Mouse (Mus musculus) cerebral cortex, adult 2 months (tissue): Measurements from ENCODE around the gene Fhl2.

Source experiments
- WGBS: fragments of 180-500 bp; shearing (Covaris S2); methylation state at CpG from one replicate; pipeline ENCODE4 v1.1.7; 2018; 5-methylcytosine and 5-hydroxymethylcytosine counted together

The Fhl2 gene

DNA sequence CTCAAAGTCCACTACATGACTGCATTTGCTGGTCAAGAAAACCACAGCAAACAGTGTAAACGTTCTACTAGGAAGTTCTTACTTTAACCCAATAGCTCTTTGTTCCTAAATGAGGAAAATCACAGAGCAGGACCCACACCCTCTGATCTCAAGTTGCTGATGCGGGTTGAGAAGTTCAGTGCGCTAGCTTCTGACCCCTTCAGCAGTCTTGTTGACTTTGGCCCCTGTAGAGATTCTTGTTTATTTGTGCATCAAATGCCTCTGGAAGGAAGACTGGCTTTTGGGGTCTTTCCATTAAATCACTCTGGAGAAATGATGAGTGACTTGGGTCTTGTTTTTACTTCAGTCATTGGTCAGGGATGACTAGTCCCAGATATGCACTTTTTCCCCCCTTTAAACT, 46.6 kb downstream of the Fhl2 start:
- WGBS: 70% methylated on average over 3 of the region's 3 CpGs

DNA sequence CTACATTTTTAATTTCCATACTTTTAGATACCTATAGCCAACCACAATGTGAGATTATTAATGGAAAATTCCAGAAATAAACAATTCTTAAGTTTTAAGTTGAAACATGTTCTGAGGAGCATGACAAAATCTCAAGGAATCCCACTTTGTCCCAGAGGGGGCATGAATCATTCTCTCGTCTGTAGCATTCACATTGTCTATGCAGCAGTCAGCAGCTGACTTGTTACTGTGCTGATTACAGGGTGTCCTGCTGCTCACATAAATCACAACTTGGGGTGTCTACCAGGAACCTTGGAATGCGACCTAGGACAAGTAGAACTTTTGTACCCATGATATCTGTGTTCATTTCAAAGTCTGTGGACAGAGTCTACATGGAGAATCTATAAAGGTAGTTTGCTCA, 49.3 kb downstream of the Fhl2 start:
- 67% methylated on average over 2 of the region's 2 CpGs for WGBS

DNA sequence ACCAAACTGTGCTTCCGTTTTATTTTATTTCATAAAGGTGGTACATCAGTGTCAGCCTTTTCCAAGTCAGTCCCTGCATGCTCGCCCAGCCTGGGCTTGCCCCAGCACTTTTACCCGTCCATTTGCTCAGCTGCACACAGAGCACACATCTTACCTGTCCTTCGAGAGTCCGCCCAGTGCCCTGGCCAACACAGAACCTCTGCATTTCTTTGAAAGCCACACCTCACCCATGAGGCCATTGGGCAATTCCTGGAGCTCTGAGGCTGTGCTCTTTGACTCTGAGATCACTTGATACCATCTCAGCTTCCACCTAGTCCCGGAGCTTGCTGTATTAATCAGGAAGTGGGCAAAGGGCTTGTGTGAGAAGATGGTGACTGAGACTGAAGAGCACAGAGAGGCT, 51.4 kb downstream of the Fhl2 start:
- WGBS: 62% methylated on average over 6 of the region's 6 CpGs

DNA sequence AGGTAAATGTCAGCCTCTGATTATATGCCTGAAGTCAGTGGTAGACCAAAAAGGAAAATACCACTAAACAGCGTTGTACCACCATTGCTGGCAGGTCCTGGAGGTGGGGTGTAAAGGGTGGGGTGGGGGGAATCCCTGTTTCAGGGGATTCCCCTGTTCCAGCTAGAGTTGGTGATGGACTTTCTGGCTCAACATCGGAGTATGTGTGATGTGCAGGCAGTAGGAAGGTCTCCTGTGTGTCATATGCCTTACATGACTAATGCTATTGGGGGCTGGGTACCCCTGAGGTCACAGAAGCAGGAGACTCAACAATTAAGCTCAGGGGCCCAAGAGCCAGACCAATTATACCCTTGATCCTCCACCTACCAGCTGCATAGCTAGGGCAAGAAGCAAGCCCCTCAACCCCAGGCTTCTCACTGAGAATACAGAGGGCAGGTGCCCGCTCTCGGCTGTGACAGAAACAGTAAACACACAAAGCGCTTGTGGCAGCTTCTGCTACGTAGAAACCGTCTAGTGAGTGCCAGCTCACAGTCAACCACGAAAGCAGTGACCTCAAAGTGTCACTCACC, 52.4 kb downstream of the Fhl2 start:
- WGBS: 53% methylated on average over 8 of the region's 8 CpGs

DNA sequence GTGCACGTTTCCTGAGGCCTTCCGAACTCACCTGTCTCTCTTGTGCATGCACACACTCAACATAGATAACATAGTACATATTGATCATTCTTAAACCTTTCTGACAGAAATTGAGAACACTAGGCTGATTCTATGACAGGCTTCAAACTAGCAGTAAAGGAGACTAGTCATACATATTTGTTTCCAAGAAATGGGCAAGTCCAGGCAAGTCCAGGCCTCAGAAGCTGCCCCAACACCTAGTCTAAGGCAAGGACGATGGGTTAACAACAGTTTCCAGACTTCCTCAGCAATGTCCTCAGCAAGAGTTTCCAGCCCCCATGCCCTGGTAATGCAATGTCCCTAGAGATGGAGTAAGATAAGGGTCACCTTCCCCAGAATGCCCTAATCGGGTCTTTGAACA, 53.0 kb downstream of the Fhl2 start:
- 87% methylated on average over 4 of the region's 4 CpGs for WGBS

DNA sequence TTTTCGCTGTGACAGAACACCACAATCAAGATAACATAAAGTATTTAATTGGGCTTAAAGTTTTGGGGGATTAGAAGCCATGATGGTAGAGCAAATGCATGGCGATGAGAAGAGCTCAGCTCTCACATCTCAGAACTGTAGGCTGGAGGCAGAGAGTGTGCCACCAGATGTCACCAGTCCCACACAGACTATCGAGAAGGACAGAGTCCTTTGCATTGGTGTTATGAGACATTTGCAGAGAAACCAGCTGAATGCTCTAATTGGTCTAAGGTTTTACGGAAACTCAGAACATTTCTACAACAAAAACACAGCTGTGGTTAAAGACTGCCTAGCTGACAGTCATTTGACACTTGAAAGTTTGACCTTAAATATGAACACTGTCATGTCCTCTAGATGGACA, 53.5 kb downstream of the Fhl2 start:
- 44% methylated on average over 4 of the region's 4 CpGs for WGBS

DNA sequence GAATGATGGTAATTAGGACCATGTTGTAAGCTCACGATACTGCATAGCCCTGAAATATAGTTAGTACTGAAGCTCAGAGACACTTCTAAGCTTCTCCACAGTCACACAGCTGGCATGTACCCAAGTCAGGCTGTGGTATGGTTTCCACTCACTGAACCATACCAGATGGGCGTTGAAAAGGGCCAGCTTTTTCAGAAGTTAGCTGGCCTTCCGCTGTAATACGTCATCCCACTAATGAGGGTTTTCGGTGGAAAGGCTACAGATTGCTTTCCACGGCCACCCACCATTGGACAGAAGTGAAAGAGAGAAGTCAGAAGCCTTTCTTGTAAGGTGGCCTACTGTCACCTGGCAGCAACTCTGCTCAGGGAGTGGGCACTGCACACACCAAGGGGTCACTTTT, 53.9 kb downstream of the Fhl2 start:
- 42% methylated on average over 6 of the region's 6 CpGs for WGBS

DNA sequence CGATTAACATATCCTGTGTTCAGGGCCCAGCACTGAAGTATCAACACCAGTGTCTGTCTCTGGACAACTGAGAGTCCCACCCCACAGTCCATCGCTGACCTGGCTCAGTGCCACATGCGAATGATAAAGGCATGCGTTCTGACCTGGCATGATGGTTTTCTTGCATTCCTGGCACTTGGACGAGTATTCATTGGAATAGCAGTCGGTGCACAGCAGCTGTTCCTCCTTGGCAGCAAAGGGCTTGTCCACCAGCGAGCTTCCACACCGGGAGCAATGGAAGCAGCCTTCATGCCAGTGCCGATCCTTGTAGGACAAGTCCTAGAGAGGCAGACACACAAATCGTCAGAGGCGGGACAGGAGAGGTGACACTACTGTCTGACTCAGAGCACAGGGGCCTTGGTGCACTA, 55.2 kb downstream of the Fhl2 start:
- 39% methylated on average over 11 of the region's 11 CpGs for WGBS

DNA sequence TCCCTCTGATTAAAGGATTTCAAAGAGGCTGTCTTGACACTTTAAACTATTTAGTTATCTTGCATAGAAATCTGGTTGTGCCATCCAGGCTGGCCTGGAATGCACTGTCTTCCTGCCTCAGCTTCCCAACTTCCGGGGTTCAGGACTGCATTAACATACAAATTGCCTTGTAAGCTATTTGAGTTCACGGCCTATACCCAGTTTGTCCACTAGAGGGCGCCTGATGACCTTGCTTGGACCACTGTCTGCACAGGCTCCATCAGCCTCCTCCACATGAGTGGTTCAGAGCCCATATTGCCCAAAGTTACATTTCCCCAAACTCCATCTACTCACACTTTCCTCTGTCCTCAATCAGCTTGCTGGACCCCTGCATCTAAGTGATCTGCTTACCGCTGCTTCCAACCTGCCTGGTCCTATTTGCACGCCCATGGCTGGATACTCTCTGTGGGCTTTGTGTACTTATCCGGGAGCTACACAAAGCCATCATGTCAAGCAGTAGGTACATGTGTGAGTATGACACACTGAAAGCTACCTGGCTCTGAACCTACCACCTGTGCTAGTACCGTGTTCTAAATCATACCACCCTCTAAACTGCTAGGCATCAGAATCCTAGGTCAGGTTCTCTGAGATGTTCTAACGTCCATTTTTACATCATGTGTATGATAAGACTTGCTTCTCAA, 57.1 kb downstream of the Fhl2 start:
- WGBS: 47% methylated on average over 8 of the region's 8 CpGs

DNA sequence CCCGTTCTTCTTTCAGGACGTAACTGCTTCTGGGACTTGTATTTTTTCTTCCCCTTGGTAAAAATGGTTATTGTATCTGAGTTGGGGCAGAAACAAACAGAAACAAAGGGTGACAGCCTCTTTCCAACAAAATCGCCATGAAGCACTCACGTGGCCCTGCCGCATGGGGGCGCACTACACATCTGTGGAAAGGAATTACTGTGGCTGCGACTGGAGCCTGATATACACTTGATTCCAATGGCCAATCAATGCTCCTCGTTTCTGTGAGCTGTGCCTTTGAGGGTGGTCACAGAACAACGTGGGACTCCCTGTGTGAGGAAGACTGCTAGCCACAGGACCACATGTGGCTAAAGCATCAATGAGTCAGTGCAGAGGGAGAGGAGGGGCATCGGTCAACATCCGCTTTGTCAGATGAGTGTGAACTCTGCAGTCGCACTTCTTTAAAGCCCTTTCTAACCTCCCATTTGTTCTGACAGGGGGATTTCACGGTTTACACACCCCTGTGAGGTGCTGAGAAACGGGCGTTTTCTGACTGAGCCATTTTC, 58.4 kb downstream of the Fhl2 start:
- 65% methylated on average over 15 of the region's 15 CpGs for WGBS

DNA sequence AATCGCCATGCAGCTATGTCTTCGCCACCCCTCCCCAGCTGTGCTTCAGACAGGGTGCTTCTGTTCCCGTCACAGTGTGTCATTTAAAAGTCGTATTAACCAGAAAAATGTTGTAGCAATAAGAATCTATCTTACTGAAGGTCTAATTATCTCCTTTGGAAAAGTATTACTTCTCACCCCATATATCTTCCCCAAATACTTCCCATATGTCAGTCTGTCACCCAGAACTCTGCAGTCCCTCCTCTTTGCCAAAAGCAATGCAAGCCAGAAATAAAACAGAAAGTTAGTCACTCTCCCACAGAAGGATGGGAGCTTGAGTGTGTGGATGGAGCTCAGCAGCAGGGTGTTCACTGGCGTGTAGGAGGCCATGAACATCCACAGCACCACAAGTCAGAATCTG, 59.5 kb downstream of the Fhl2 start:
- WGBS: 49% methylated on average over 5 of the region's 5 CpGs

DNA sequence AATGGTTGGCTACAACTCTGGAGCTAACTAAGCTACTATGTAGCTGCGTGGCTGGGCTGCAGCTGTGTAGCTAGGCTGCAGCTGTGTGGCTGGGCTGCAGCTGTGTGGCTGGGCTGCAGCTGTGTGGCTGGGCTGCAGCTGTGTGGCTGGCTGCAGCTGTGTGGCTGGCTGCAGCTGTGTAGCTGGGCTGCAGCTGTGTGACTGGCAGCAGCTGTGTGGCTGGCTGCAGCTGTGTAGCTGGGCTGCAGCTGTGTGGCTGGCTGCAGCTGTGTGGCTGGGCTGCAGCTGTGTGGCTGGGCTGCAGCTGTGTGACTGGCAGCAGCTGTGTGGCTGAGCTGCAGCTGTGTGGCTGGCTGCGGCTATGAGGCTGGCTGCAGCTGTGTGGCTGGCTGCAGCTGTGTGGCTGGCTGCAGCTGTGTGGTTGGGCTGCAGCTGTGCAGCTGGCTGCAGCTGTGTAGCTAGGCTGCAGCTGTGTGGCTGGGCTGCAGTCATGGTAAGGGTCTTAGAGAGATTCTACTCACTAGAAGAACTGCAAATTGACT, 60.2 kb downstream of the Fhl2 start:
- WGBS: 75% methylated on average over 2 of the region's 2 CpGs

DNA sequence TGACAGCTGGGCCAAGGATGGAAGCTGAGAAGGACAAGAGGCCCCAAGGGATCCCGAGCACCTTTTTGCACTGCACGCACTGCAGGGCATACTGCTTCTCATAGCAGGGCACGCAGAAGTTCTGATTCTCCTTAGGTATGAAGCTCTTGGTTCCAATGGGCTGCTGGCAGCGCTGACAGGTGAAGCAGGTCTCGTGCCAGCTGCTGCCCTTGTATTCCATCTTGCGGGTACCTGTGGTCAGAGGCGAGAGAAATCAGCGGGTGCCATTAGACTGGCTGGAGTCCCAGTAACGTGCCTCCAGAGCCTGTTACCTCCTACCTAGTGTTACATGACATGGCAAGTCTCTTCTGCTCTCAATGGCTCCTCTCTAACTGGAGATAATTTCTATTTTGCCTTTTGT, 65.2 kb downstream of the Fhl2 start:
- 88% methylated on average over 9 of the region's 9 CpGs for WGBS

DNA sequence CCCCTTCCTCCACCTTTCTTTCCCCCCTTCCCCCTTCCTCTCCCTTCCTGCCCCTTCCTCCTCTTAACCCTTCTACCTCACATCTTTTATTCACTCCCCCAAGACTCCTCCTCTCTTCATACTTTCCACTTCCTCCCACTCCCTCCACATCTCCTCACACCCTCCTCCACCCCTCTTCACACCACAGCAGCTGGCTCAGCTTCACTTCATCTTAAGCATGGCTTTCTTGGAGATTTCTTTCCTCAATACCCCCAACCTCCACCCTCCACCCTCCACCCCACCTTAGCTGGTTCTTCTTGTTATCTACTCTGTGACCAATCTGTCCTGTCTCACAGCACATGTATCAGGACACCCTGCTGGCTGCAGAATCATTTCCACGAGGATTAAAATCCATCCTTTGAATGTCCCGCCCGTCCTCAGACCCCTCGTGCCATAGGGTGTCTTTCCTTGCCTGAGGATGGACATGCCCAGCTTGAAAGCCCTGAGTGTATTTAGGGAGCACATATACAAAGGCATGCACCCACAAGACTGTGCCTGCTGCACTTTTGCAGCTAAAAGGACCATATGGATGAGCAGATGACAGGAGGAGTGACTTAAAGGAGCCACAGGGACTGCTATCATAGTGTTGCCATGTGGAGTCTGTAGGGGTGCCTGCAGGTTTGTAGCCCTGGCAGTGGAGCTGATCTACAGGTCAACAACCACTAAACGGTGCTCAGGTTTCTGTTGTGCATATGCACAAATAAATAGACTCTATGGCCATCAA, 66.4 kb downstream of the Fhl2 start:
- 60% methylated on average over 5 of the region's 5 CpGs for WGBS

DNA sequence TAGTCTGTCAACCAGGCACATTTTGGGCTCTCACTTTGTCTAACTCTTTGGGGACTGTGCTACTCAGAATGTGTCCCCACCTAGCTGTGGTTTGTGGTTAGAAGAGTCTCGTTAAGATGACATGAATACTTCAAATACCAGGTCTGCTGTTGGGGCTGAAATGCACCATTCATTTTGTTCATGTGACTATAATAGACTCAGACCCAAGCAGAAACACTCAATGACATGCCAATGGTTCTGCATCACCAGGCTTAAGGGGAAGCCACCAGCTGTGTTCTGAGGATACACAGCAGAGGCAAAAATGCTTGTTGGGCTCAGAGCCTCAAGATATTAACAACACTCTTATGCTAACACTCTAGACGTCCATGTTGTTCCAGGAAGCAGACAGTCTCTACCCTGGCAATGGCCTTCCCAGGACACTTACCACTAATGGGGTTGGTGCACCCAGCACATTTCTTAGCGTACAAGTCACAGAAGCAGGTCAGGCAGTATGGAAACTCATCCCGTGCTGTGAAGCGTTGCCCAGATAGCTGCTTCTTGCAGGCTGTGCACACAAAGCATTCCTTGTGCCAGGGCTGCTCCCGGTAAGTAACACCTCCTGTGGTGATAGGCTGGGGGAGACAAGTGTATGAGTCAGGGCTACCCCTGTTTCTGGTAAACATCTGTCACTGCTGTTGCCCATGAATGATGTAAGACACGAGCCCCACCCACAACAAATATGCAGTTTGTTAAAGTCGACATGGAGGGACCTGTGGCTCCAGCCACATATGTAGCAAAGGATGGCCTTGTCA, 68.8 kb downstream of the Fhl2 start:
- WGBS: 47% methylated on average over 8 of the region's 8 CpGs

DNA sequence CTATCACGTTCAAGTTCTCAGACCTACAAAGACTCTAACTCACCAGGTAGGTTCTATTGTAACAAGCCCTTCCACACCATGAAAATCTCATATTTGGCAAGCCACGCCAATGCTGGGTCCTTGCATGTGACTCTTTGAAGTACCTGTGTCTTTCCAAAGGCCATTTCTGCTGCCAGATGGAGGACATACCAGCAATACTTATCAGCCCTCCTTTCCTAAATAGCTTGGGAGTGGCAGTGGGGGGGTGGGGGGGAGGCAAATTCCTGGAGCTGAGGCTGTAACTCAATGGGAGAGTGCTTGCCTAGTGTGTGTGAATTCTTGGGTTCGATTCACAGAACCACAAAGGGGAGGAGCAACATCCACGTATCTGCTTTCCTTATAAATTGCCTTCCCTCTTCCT, 72.1 kb downstream of the Fhl2 start:
- WGBS: 83% methylated on average over 4 of the region's 4 CpGs

DNA sequence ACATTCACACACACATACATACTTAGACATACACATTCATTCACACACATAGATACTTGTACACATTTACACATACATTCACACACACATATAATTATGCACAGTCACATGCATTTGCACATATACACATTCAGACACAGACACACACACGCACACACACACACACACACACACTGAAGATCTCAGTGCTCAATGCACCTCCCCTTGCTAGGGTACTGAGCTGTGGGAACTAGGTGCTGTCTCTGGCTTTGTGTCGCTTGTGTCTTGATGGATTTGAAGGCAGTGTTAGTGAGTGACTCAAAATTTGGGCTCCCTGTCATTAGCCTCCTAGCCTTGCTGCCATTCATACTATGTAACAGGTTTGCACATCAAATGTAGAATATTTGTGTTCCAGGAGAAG, 74.2 kb downstream of the Fhl2 start:
- WGBS: 88% methylated on average over 2 of the region's 2 CpGs

DNA sequence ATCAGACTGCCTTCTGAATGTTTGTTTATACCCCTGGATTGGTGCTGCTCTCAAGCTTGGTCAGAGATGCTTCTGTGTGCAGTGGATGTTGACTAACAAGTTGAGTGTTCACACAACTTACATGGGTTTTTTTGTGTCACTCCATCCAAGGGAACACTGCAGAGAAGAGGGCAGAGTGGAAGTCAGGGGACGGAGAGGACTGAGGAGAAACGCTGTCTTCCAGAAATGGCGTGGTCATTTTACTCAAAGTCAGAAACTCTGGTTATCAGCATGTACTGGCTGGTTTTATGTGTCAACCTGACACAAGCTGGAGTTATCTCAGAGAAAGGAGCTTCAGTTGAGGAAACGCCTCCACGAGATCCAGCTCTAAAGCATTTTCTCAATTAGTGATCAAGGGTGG, 75.8 kb downstream of the Fhl2 start:
- 92% methylated on average over 5 of the region's 5 CpGs for WGBS

DNA sequence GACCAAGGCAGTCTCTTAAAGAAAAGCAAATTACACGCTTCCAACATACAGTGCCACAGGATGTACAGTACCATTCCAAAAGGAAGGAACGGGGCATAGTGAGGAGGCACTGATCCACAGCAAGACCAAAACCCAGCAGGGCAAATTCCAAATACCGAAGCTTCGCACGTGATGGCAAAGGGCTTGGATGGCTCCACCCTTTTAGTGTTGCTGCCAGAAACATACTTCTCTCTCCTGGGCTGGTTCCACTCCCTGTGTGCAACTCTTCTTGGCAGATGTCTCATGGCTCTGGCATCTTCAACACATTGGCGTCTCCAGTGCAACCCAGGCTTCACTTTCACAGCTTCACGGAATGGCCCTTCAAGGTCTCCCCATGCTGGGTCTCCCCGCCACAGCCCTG, 79.3 kb downstream of the Fhl2 start:
- WGBS: 87% methylated on average over 8 of the region's 8 CpGs

DNA sequence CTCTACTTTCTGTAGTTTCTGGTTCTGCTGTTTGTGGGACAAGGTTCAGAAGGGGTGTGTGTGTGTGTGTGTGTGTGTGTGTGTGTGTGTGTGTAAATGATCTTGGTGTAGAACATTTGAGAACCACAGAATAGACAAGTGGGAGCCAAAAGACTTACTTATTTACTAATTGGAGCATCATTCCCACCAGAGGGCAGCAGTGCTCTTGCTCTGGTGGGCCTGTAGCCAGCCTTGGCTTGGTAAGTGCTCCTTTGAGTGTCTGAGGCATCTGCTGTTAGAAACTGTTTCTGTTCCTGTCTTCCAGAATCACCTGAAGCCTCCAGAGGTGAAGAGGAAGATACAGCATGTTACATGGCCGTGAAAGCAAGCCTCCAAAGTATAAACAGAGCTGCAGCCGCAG, 83.9 kb downstream of the Fhl2 start:
- 76% methylated on average over 2 of the region's 2 CpGs for WGBS

DNA sequence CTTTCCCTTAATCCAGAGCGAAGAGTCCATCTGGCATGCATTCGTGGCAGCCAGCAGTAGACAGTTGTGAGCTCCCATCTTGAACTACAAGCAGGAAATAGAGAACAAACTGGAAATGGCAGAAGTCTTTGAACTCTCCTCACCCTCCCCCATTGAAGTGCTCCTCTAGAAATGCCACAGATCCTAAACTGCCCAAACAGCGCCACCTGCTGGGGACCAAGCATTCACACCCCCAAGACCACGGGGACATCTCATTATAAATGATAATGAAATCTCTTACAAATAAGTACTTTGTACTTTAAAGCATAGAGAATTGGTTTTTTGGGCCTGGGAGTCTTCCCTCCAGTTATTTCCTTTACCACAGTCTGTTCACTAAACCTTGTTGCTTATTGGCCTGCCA, 86.2 kb downstream of the Fhl2 start:
- WGBS: 45% methylated on average over 4 of the region's 4 CpGs

DNA sequence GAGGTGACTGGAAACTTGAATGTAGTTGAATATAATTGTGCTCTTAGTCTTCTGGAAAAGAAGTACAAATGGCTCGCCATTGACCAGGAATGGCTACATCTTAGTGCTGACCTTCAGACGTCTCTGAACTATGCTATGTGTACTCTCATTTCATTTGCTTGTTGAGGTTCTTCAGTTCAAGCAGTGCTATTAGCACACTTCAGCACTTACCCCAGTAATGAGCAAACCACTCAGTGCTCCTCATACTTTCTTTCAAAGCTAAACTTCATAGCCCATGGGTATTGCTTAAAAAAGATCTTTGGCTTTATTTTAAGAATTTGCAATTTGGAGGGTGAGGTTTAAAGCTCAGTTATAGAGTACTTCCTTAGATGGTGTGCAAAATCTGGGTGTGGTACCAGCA, 88.1 kb downstream of the Fhl2 start:
- 92% methylated on average over 2 of the region's 2 CpGs for WGBS
